Mouse (Mus musculus): ENCODE measurements around the gene Gpr108.

DNA sequence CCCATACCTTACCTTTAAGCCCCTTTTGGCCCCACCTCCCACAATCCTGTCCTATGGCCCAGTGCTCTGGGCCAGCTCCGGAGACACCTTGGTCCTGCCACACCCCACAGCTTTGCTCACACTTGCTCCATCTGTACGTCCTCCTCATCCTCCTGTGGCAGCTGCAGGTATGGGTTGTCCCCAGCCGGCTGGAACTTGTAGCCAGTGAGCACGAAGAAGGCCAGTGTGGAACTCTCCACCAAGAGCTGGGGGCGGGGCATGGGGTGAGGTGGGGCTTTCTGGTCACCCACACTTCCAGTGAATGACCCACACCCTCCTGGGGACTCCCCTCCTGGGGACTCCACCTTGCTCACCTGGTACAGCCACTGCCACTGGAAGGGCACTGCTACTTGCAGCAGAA, 12.4 kb downstream of the Gpr108 start:
- TF ChIP-seq CTCF (conservative IDR thresholded peaks at IDR 0.05; ENCODE audit: low read length) (no peak), POU5F1 (IDR thresholded peaks at IDR 0.05; ENCODE audit: borderline replicate concordance, low read length) (no peak), NANOG (IDR thresholded peaks at IDR 0.05; ENCODE audit: borderline replicate concordance, low read length) (no peak)

Data from E14TG2a.4 (cell line).